Mouse (Mus musculus) adipose tissue, adult 10 weeks (tissue): ENCODE results near the gene Pheta2. TPM values are rescaled to one million over a fixed set of nuclear protein-coding genes. Genes with fewer than 3 reads are reported as not detected.

ENCODE experiments used
- polyA plus RNA-seq: library from polyadenylated mRNA; stranded (reverse); fragments of 350-450 nt; fragmentation: Illumina TruSeq; extraction: RNeasy Lipid Tissue Mini Kit (QIAGEN cat#74804); gene quantifications from one replicate; pipeline ENCODE4 v1.2.3, GENCODE M21; 2014; ENCODE audit warnings: low read depth, low replicate concordance

Pheta2 gene
- polyA plus RNA-seq, result 1.4 TPM

GRCm38 (mm10) chr15:82338593-82339112 is at the start of gene Pheta2, which contains the start of the genes Naga and Smdt1:
TSS of gene Pheta2 (plus strand) at chr15:82338942.
TSS of gene Naga (minus strand) at chr15:82338925.
TSS of gene Smdt1 (plus strand) at chr15:82338959.

GRCm38 (mm10) chr15:82298764-82299561 is 39.8 kb upstream of the Pheta2 start, which contains the start of gene Wbp2nl:
TSS of gene Wbp2nl (plus strand) at chr15:82298954.

GRCm38 (mm10) chr15:82354126-82354945 is 15.6 kb downstream of the Pheta2 start, which contains the start of gene Ndufa6:
TSS of gene Ndufa6 (minus strand) at chr15:82354322.

GRCm38 (mm10) chr15:82379871-82380713 is 41.4 kb downstream of the Pheta2 start, which contains the start of gene Cyp2d22:
TSS of gene Cyp2d22 (minus strand) at chr15:82380260.

GRCm38 (mm10) chr15:82393922-82394321 is 55.2 kb downstream of the Pheta2 start, which contains the start of gene Cyp2d11:
TSS of gene Cyp2d11 (minus strand) at chr15:82394022.

Other genes starting within 250 kb of the Pheta2 start
- gene Ccdc134, start 211.0 kb upstream of the Pheta2 start, polyA plus RNA-seq, result 15.4 TPM
- 73.8 TPM for gene Srebf2, start 191.8 kb upstream of the Pheta2 start, polyA plus RNA-seq
- not detected for gene Shisa8, start 126.1 kb upstream of the Pheta2 start, polyA plus RNA-seq
- gene Tnfrsf13c, start 114.6 kb upstream of the Pheta2 start, polyA plus RNA-seq, result not detected
- gene Cenpm, start 94.2 kb upstream of the Pheta2 start, polyA plus RNA-seq, result 2.5 TPM
- not detected for gene 1500009C09Rik, start 86.5 kb upstream of the Pheta2 start, polyA plus RNA-seq
- 3.4 TPM for gene Sept3, start 64.0 kb upstream of the Pheta2 start, polyA plus RNA-seq
- gene Wbp2nl, start 40.0 kb upstream of the Pheta2 start, polyA plus RNA-seq, result 0.87 TPM
- gene Naga, start within 50 bp of the Pheta2 start, polyA plus RNA-seq, result 90.8 TPM
- 191 TPM for gene Smdt1, start within 50 bp of the Pheta2 start, polyA plus RNA-seq
- 283 TPM for gene Ndufa6, start 15.4 kb downstream of the Pheta2 start, polyA plus RNA-seq
- 31.2 TPM for gene Cyp2d22, start 41.3 kb downstream of the Pheta2 start, polyA plus RNA-seq
- not detected for gene Cyp2d11, start 55.1 kb downstream of the Pheta2 start, polyA plus RNA-seq
- gene Cyp2d10, start 68.3 kb downstream of the Pheta2 start, polyA plus RNA-seq, result not detected
- gene Cyp2d9, start 94.5 kb downstream of the Pheta2 start, polyA plus RNA-seq, result 1.6 TPM
- not detected for gene Cyp2d12, start 216.1 kb downstream of the Pheta2 start, polyA plus RNA-seq